Mouse (Mus musculus): ENCODE results near the gene AU040320. TPM values are rescaled to one million over a fixed set of nuclear protein-coding genes. Genes with fewer than 3 reads are reported as not detected.

Gene AU040320
- polyA plus RNA-seq, 1 experiment from 2014 or later = 24.1 TPM

DNA sequence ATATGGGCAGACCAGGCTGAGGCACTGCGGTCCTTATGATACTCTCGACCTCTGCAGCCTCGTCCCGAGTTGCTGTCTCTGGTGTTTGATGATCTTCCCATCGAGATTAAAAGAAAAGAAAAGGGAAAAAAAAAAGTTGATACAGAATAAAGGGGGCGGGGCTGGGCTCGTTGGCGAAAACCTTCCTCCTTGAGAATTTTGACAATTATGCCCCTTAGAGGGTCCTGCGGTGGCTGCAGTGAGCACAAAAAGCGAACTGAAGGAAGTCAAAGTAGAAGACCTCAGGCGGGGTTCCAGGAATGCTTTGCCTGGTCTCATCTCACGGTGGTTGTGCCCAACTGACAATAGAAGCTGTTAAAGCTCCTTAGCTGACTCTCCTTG lies 877 bp downstream of the AU040320 start:
- peak overlapping the region; percentile 97 for H3K4me3 ChIP-seq (replicated peaks; ENCODE audit: low read length)
- WGBS = 1% methylated on average over 12 of the region's 12 CpGs
- H3K4me1 ChIP-seq (ENCODE audit: control insufficient read depth, insufficient read depth, low read length) = peaks cover 24% of the 10 kb centered on the region
- H3K9ac ChIP-seq (ENCODE audit: low read length) = peak overlapping the region; percentile 93
- no peak for ATAC-seq (ENCODE audit: insufficient read depth, low FRiP score)
- no peaks in the 10 kb centered on the region for H3K9me3 ChIP-seq (replicated peaks; ENCODE audit: control insufficient read depth, low read length)
- 0 out of 2 replicates have a peak, but pooled peaks cover 3% of the 10 kb centered on the region for H3K36me3 ChIP-seq (ENCODE audit: control insufficient read depth, insufficient read depth, low read length)
- peak overlapping the region; percentile 93 for H3K4me2 ChIP-seq (ENCODE audit: low read depth, low read length)
- no peaks in the 10 kb centered on the region for H3K27me3 ChIP-seq (ENCODE audit: control insufficient read depth, insufficient read depth, low read length)
- H3K27ac ChIP-seq (ENCODE audit: low read length) = peak overlapping the region; percentile 98

- Histone ChIP-seq H3K36me3 (ENCODE audit: control insufficient read depth, insufficient read depth, low read length) (0 out of 2 replicates have a peak, but pooled peaks cover 3% of the 10 kb centered on the region), H3K4me2 (ENCODE audit: low read depth, low read length) (peak overlapping the region; percentile 93), H3K27me3 (ENCODE audit: control insufficient read depth, insufficient read depth, low read length) (no peaks in the 10 kb centered on the region), H3K9ac (ENCODE audit: low read length) (peak overlapping the region; percentile 35), H3K4me1 (ENCODE audit: control insufficient read depth, insufficient read depth, low read length) (peaks cover 19% of the 10 kb centered on the region), H3K9me3 (replicated peaks; ENCODE audit: control insufficient read depth, low read length) (no peaks in the 10 kb centered on the region), H3K27ac (ENCODE audit: low read length) (peak overlapping the region; percentile 98), H3K4me3 (replicated peaks; ENCODE audit: low read length) (peak overlapping the region; percentile 97; the same call in 1 of the 2 replicates)
- no peak for ATAC-seq (ENCODE audit: insufficient read depth, low FRiP score)
- WGBS = 25% methylated on average over 12 of the region's 12 CpGs
These were observed 1.5 kb downstream of the AU040320 start for GRCm38 (mm10) chr4:126754736-126755374.

- H3K27ac ChIP-seq (ENCODE audit: low read length) = no peak overlapping the region
- no peak overlapping the region for H3K9ac ChIP-seq (ENCODE audit: low read length)
- H3K4me3 ChIP-seq (replicated peaks; ENCODE audit: low read length) = no peak overlapping the region
These were observed 3.4 kb downstream of the AU040320 start for GRCm38 (mm10) chr4:126756766-126757165.

GRCm38 (mm10) chr4:126758299-126758698 lies 5.0 kb downstream of the AU040320 start:
- ATAC-seq (ENCODE audit: insufficient read depth, low FRiP score) = no peak
- H3K9ac ChIP-seq (ENCODE audit: low read length) = no peak overlapping the region
- H3K9me3 ChIP-seq (replicated peaks; ENCODE audit: control insufficient read depth, low read length) = no peaks in the 10 kb centered on the region
- no peaks in the 10 kb centered on the region for H3K27me3 ChIP-seq (ENCODE audit: control insufficient read depth, insufficient read depth, low read length)
- H3K27ac ChIP-seq (ENCODE audit: low read length) = no peak overlapping the region
- WGBS = 76% methylated on average over 5 of the region's 5 CpGs
- peaks cover 7% of the 10 kb centered on the region for H3K4me1 ChIP-seq (ENCODE audit: control insufficient read depth, insufficient read depth, low read length)
- no peak overlapping the region for H3K4me3 ChIP-seq (replicated peaks; ENCODE audit: low read length)
- H3K4me2 ChIP-seq (ENCODE audit: low read depth, low read length) = no peak overlapping the region
- peaks cover 6% of the 10 kb centered on the region; the same call in 1 of the 2 replicates for H3K36me3 ChIP-seq (ENCODE audit: control insufficient read depth, insufficient read depth, low read length)

More at GRCm38 (mm10) chr4:126756766-126757165, 3.4 kb downstream of the AU040320 start:
- Histone ChIP-seq H3K4me1 (ENCODE audit: control insufficient read depth, insufficient read depth, low read length) (peaks cover 15% of the 10 kb centered on the region), H3K27me3 (ENCODE audit: control insufficient read depth, insufficient read depth, low read length) (no peaks in the 10 kb centered on the region), H3K4me2 (ENCODE audit: low read depth, low read length) (no peak overlapping the region), H3K9me3 (replicated peaks; ENCODE audit: control insufficient read depth, low read length) (no peaks in the 10 kb centered on the region), H3K36me3 (ENCODE audit: control insufficient read depth, insufficient read depth, low read length) (peaks cover 6% of the 10 kb centered on the region; the same call in 1 of the 2 replicates)
- no peak for ATAC-seq (ENCODE audit: insufficient read depth, low FRiP score)
- 72% methylated on average over 4 of the region's 4 CpGs for whole genome bisulfite sequencing

- Histone ChIP-seq H3K4me2 (ENCODE audit: low read depth, low read length) (no peak overlapping the region), H3K36me3 (ENCODE audit: control insufficient read depth, insufficient read depth, low read length) (peaks cover 6% of the 10 kb centered on the region; the same call in 1 of the 2 replicates), H3K4me3 (replicated peaks; ENCODE audit: low read length) (no peak overlapping the region), H3K4me1 (ENCODE audit: control insufficient read depth, insufficient read depth, low read length) (peaks cover 4% of the 10 kb centered on the region), H3K27ac (ENCODE audit: low read length) (no peak overlapping the region), H3K9me3 (replicated peaks; ENCODE audit: control insufficient read depth, low read length) (no peaks in the 10 kb centered on the region), H3K9ac (ENCODE audit: low read length) (no peak overlapping the region), H3K27me3 (ENCODE audit: control insufficient read depth, insufficient read depth, low read length) (no peaks in the 10 kb centered on the region)
- ATAC-seq (ENCODE audit: insufficient read depth, low FRiP score) = no peak
- WGBS = 85% methylated on average over 2 of the region's 2 CpGs
These were observed 6.1 kb downstream of the AU040320 start for GRCm38 (mm10) chr4:126759435-126759834.

- Histone ChIP-seq H3K27me3 (ENCODE audit: control insufficient read depth, insufficient read depth, low read length) (no peaks in the 10 kb centered on the region), H3K36me3 (ENCODE audit: control insufficient read depth, insufficient read depth, low read length) (peaks cover 3% of the 10 kb centered on the region; the same call in 1 of the 2 replicates), H3K4me3 (replicated peaks; ENCODE audit: low read length) (no peak overlapping the region), H3K27ac (ENCODE audit: low read length) (peak overlapping the region; percentile 61), H3K9ac (ENCODE audit: low read length) (no peak overlapping the region), H3K4me1 (ENCODE audit: control insufficient read depth, insufficient read depth, low read length) (no peaks in the 10 kb centered on the region; the same call in 1 of the 2 replicates), H3K4me2 (ENCODE audit: low read depth, low read length) (no peak overlapping the region), H3K9me3 (replicated peaks; ENCODE audit: control insufficient read depth, low read length) (no peaks in the 10 kb centered on the region)
- 57% methylated on average over 11 of the region's 11 CpGs for WGBS
- peak; percentile 92 for ATAC-seq (ENCODE audit: insufficient read depth, low FRiP score)
These were observed 9.4 kb downstream of the AU040320 start for GRCm38 (mm10) chr4:126762586-126763359.

- H3K36me3 ChIP-seq (ENCODE audit: control insufficient read depth, insufficient read depth, low read length) = peaks cover 3% of the 10 kb centered on the region; the same call in 1 of the 2 replicates
- peak overlapping the region; percentile 61; the same call in 1 of the 2 replicates for H3K27ac ChIP-seq (ENCODE audit: low read length)
- WGBS = 70% methylated on average over 2 of the region's 2 CpGs
- no peak for ATAC-seq (ENCODE audit: insufficient read depth, low FRiP score)
- no peaks in the 10 kb centered on the region for H3K27me3 ChIP-seq (ENCODE audit: control insufficient read depth, insufficient read depth, low read length)
- no peak overlapping the region for H3K4me3 ChIP-seq (replicated peaks; ENCODE audit: low read length)
- H3K4me1 ChIP-seq (ENCODE audit: control insufficient read depth, insufficient read depth, low read length) = no peaks in the 10 kb centered on the region; the same call in 1 of the 2 replicates
- no peak overlapping the region for H3K4me2 ChIP-seq (ENCODE audit: low read depth, low read length)
- H3K9ac ChIP-seq (ENCODE audit: low read length) = no peak overlapping the region
- H3K9me3 ChIP-seq (replicated peaks; ENCODE audit: control insufficient read depth, low read length) = no peaks in the 10 kb centered on the region
These were observed 10.1 kb downstream of the AU040320 start for GRCm38 (mm10) chr4:126763483-126763882.

DNA sequence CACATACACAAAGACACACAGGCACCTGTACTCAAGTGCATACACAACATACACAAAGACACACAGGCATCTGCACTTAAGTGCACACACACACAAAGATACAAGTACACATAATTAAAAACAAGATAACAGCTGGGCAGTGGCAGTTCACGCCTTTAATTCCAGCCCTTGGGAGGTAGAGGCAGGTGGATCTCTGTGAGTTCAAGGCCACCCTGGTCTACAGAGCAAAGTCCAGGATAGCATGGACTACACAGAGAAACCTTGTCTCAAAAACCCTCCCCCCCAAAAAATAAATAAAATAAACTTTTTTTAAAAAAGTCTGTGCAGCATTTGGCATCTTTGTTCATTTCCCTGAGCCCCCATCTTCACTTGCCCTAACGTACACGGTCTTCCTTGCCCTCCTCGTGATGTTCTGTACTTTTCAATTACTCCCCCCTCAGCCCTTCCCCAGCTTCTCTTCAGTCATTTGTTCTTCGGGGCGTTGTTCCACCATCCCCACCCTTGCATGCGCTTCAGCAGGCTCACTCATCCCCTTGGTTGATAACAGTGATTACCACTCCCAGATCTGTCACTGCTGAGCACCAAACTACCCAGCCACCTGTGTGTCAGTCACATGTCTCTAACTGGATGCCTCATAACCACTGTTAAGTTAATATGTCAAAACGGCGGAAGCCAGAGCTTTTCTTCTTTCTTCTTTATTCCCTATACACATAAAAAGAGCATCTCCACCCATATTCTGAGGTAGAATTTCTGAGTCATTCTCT lies 16.6 kb downstream of the AU040320 start:
- WGBS = 75% methylated on average over 9 of the region's 9 CpGs
- Histone ChIP-seq H3K4me1 (ENCODE audit: control insufficient read depth, insufficient read depth, low read length) (0 out of 2 replicates have a peak, but pooled peaks cover 2% of the 10 kb centered on the region), H3K27ac (ENCODE audit: low read length) (no peak overlapping the region), H3K9ac (ENCODE audit: low read length) (no peak overlapping the region), H3K9me3 (replicated peaks; ENCODE audit: control insufficient read depth, low read length) (no peaks in the 10 kb centered on the region), H3K36me3 (ENCODE audit: control insufficient read depth, insufficient read depth, low read length) (no peaks in the 10 kb centered on the region), H3K4me3 (replicated peaks; ENCODE audit: low read length) (no peak overlapping the region), H3K27me3 (ENCODE audit: control insufficient read depth, insufficient read depth, low read length) (no peaks in the 10 kb centered on the region), H3K4me2 (ENCODE audit: low read depth, low read length) (no peak overlapping the region)
- no peak for ATAC-seq (ENCODE audit: insufficient read depth, low FRiP score)
